Mouse (Mus musculus) forebrain, postnatal 0 days (tissue): Measurements from ENCODE around the gene Golim4. TPM values are rescaled to one million over a fixed set of nuclear protein-coding genes. Genes with fewer than 3 reads are reported as not detected.
A peak's percentile ranks its signal among the peaks of the same experiment; 100 is the strongest.

Experiments used
- ATAC-seq: fragments of 200-750 bp; cut with Nextera tagmentation; 2 replicates; pipeline ENCODE4 v1.8.0; 2017; ENCODE audit warnings: mild to moderate bottlenecking, moderate library complexity
- DNase-seq: peaks from one replicate; pipeline ENCODE4 v3.0.0-alpha.2; 2015
- H3K27ac ChIP-seq: fragments of 300-500 bp; sonication (generic); 2 replicates; pipeline ENCODE4 v1.5.1; 2014; ENCODE audit warnings: low read depth, mild to moderate bottlenecking, antibody characterized with exemption, low read length, moderate library complexity, mixed read lengths
- H3K27me3 ChIP-seq: fragments of 300-500 bp; sonication (generic); 2 replicates; pipeline ENCODE4 v1.6.1; 2014; ENCODE audit warnings: mild to moderate bottlenecking, low read length, mixed read lengths; ENCODE audit not compliant: insufficient read depth
- H3K36me3 ChIP-seq: fragments of 300-500 bp; sonication (generic); 2 replicates; pipeline ENCODE4 v1.6.1; 2014; ENCODE audit warnings: mild to moderate bottlenecking, moderate library complexity; ENCODE audit not compliant: insufficient read depth
- H3K4me1 ChIP-seq: fragments of 300-500 bp; sonication (generic); 2 replicates; pipeline ENCODE4 v1.6.1; 2014; ENCODE audit warnings: antibody characterized with exemption; ENCODE audit not compliant: insufficient read depth
- H3K4me2 ChIP-seq: fragments of 300-500 bp; sonication (generic); 2 replicates; pipeline ENCODE4 v1.6.1; 2014; ENCODE audit warnings: low read depth, mild to moderate bottlenecking, moderate library complexity
- H3K4me3 ChIP-seq: fragments of 300-500 bp; sonication (generic); 2 replicates; pipeline ENCODE4 v1.5.1; 2014; ENCODE audit warnings: low read depth, low read length, mixed read lengths
- H3K9ac ChIP-seq: fragments of 300-500 bp; sonication (generic); 2 replicates; pipeline ENCODE4 v1.6.1; 2014; ENCODE audit warnings: mild to moderate bottlenecking
- H3K9me3 ChIP-seq: fragments of 300-500 bp; sonication (generic); 2 replicates; pipeline ENCODE4 v1.6.1; 2016; ENCODE audit warnings: low read length
- CTCF ChIP-seq: sonication (generic); IDR thresholded peaks from 2 replicates; pipeline ENCODE4 v1.5.1; 2016; ENCODE audit warnings: antibody characterized with exemption, control low read depth, low read depth
- WGBS: fragments of 180-500 bp; shearing (Covaris S2); extraction: QIAGEN DNeasy Blood & Tissue Kit; methylation state at CpG from one replicate; pipeline ENCODE4 v1.1.7; 2014; 5-methylcytosine and 5-hydroxymethylcytosine counted together
- polyA plus RNA-seq: library from polyadenylated mRNA; unstranded; fragments of >200 nt; fragmentation: Nextera tagmentation; extraction: Ambion mirVana; gene quantifications from 2 replicates; pipeline ENCODE4 v1.2.1, GENCODE M21; 2015
- total RNA-seq: library from RNA; depleted of rRNA; stranded (reverse); fragments of >200 nt; gene quantifications from 2 replicates; pipeline ENCODE4 v1.2.3, GENCODE M21; 2014

Golim4 gene
- total and polyA plus RNA-seq, 2 experiments from 2014 or later: 13.5 to 24.8 TPM

GRCm38 (mm10) chr3:75925123-75925522 lies 31.6 kb downstream of the Golim4 start:
- Histone ChIP-seq H3K27me3 (no peaks in the 10 kb centered on the region), H3K4me3 (no peak overlapping the region), H3K27ac (no peak overlapping the region), H3K36me3 (no peaks in the 10 kb centered on the region), H3K9ac (no peak overlapping the region), H3K4me1 (no peaks in the 10 kb centered on the region), H3K9me3 (no peaks in the 10 kb centered on the region), H3K4me2 (no peak overlapping the region)
- DNase-seq (no peak), ATAC-seq (no peak)
- no peak for TF ChIP-seq CTCF
- 29% methylated on average over 2 of the region's 2 CpGs for WGBS

DNA sequence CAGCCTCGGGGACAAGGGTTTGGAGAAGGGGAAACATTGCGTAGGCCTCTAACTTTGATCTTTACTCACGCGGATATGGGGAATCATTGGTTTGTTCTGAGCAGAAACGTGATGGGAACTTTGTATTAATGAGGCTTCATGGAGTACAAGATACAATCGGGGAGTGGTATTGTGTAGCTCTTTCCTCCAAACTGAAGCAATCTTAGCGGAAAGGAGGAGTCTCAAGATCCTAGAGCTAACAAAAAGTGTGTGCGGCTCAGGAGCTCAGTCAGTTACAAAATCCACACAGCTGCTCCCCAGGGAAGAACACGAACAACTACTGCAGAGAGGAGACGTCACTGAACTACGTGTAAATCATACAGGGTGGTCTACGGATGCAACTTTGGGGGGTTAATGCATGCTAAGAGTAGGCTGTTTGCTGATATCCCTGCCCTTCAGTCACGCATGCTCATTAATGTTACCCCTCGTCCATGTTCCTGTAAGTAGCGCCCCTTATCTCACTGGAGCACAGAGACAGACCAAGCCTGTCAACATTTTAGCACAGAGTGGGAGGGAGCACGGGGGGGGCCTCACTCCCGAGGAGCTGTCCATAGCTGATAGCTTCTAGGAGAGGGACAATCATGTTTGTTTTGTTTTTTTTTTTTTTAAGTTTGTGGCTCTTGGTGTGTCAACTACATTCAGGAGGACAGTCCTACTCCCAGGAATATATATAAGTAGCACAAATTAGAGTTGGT lies 38.8 kb downstream of the Golim4 start:
- WGBS: 90% methylated on average over 17 of the region's 17 CpGs

DNA sequence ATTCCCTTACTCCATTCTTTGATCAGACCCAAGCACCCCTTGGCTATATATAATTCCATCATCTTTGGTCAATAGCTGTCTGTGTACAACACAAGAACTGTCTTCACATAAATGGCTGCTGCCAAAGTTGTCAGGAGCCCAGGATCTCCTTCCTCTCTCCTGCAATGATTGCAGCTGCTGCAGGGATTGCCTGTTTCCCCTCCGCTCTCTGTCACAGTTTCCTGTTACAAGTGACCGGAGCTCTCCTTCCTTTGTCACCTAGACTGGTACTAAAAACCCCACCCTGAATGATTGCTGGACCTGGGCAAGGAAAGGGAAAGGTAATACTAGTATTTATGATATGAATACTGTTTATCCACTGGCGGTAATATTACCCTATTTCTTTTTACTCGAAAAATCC lies 44.0 kb downstream of the Golim4 start:
- DNase-seq (no peak), ATAC-seq (no peak)
- H3K27ac ChIP-seq: no peak overlapping the region

More for the DNA sequence above, 38.8 kb downstream of the Golim4 start:
- Histone ChIP-seq H3K4me3 (no peak overlapping the region), H3K27me3 (no peaks in the 10 kb centered on the region), H3K9ac (no peak overlapping the region), H3K9me3 (no peaks in the 10 kb centered on the region), H3K36me3 (no peaks in the 10 kb centered on the region), H3K27ac (no peak overlapping the region), H3K4me2 (no peak overlapping the region), H3K4me1 (no peaks in the 10 kb centered on the region)
- no peak for TF ChIP-seq CTCF
- no peak for ATAC-seq
- DNase-seq: no peak

DNA sequence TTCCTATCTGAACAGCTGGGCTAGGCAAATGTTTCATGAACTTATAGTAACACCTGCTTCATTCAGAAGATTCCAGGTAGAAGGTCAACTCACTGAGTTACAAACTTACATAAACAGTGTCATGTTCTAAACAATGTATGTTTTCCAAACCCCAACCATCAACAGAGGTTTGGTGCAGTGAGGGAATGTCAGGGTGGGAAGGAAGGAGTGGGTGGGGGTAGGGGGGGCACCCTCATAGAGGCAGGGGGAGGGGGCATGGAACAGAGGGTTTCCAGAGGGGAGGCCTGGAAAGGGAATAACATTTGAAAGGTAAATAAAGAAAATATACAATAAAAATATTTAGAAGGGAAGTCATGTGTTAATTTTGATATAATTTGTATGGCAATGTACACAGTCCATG lies 46.0 kb downstream of the Golim4 start:
- H3K36me3 ChIP-seq: no peaks in the 10 kb centered on the region
- H3K9ac ChIP-seq: no peak overlapping the region
- H3K4me2 ChIP-seq: no peak overlapping the region
- H3K9me3 ChIP-seq: no peaks in the 10 kb centered on the region
- no peak for ATAC-seq
- no peaks in the 10 kb centered on the region for H3K4me1 ChIP-seq
- no peak for TF ChIP-seq CTCF
- no peak overlapping the region for H3K4me3 ChIP-seq
- H3K27ac ChIP-seq: no peak overlapping the region
- DNase-seq: no peak
- no peaks in the 10 kb centered on the region for H3K27me3 ChIP-seq

More for the DNA sequence above, 44.0 kb downstream of the Golim4 start:
- Histone ChIP-seq H3K4me1 (no peaks in the 10 kb centered on the region), H3K4me2 (no peak overlapping the region), H3K4me3 (no peak overlapping the region), H3K36me3 (no peaks in the 10 kb centered on the region), H3K9me3 (no peaks in the 10 kb centered on the region), H3K27me3 (no peaks in the 10 kb centered on the region), H3K9ac (no peak overlapping the region)
- 69% methylated on average over 4 of the region's 4 CpGs for WGBS
- no peak for TF ChIP-seq CTCF

GRCm38 (mm10) chr3:75910257-75910656 lies 46.5 kb downstream of the Golim4 start:
- Histone ChIP-seq H3K4me1 (no peaks in the 10 kb centered on the region), H3K36me3 (no peaks in the 10 kb centered on the region), H3K27ac (no peak overlapping the region), H3K9me3 (no peaks in the 10 kb centered on the region), H3K27me3 (no peaks in the 10 kb centered on the region), H3K4me2 (no peak overlapping the region), H3K9ac (no peak overlapping the region), H3K4me3 (no peak overlapping the region)
- 18% methylated on average over 4 of the region's 4 CpGs for WGBS
- DNase-seq (peak; percentile 73), ATAC-seq (peak; percentile 90)
- TF ChIP-seq CTCF: peak; percentile 85

GRCm38 (mm10) chr3:75901903-75902598 lies 54.7 kb downstream of the Golim4 start:
- DNase-seq (peak; percentile 12), ATAC-seq (peak; percentile 62)
- WGBS: 73% methylated on average over 11 of the region's 11 CpGs
- Histone ChIP-seq H3K4me3 (no peak overlapping the region), H3K27me3 (no peaks in the 10 kb centered on the region), H3K9me3 (no peaks in the 10 kb centered on the region), H3K4me1 (no peaks in the 10 kb centered on the region), H3K9ac (no peak overlapping the region), H3K4me2 (no peak overlapping the region), H3K36me3 (no peaks in the 10 kb centered on the region), H3K27ac (no peak overlapping the region)
- TF ChIP-seq CTCF: peak; percentile 55

DNA sequence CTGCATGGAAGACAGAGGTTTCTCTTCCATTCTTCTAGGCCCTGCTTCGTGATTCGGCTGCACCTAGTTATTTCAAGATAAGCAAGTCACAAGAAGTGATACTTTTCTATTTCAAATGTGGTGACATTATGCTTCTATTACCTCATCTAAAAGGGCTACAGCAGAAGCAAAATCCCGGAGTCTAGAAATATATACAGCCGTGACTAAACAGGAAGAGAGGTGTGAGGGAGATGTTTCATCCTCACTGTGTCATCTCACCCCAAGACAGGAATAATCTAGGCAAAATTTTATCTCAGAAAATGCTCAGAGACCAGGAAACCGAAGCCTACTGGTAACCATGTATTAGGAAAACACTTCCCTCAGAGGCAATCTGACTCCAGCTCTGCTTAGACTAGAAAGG lies 61.7 kb downstream of the Golim4 start:
- H3K36me3 ChIP-seq: peaks cover 6% of the 10 kb centered on the region; the same call in 1 of the 2 replicates
- TF ChIP-seq CTCF: no peak
- no peak overlapping the region for H3K4me2 ChIP-seq
- H3K9me3 ChIP-seq: no peaks in the 10 kb centered on the region
- H3K9ac ChIP-seq: no peak overlapping the region
- no peak overlapping the region for H3K4me3 ChIP-seq
- no peaks in the 10 kb centered on the region for H3K4me1 ChIP-seq
- no peak for ATAC-seq
- H3K27ac ChIP-seq: no peak overlapping the region
- no peak for DNase-seq
- WGBS: 96% methylated on average over 5 of the region's 5 CpGs
- no peaks in the 10 kb centered on the region for H3K27me3 ChIP-seq
